Mouse (Mus musculus): Measurements from ENCODE around the gene Sptbn1.

Gene Sptbn1

GRCm38 (mm10) chr11:30267892-30268647, at the start of gene Sptbn1:
TSS of gene Sptbn1 (minus strand) at chr11:30268175.
- peak; percentile 74 to 85 for DNase-seq (ENCODE audit: low spot score in 2 of 2)

- DNase-seq (ENCODE audit: low spot score in 2 of 2), result no peak
Measured at GRCm38 (mm10) chr11:30294279-30294678, 26.3 kb upstream of the Sptbn1 start.

- no peak for DNase-seq (ENCODE audit: low spot score in 2 of 2)
Measured at GRCm38 (mm10) chr11:30292221-30293160, 24.5 kb upstream of the Sptbn1 start.

GRCm38 (mm10) chr11:30291155-30291554, 23.2 kb upstream of the Sptbn1 start:
- DNase-seq (ENCODE audit: low spot score in 2 of 2), result no peak

- no peak for DNase-seq (ENCODE audit: low spot score in 2 of 2)
Measured at GRCm38 (mm10) chr11:30289470-30290431, 21.8 kb upstream of the Sptbn1 start.

GRCm38 (mm10) chr11:30288075-30288474, 20.1 kb upstream of the Sptbn1 start:
- DNase-seq (ENCODE audit: low spot score in 2 of 2), result no peak

- DNase-seq (ENCODE audit: low spot score in 2 of 2), result no peak
Measured at GRCm38 (mm10) chr11:30283710-30284109, 15.7 kb upstream of the Sptbn1 start.

- no peak for DNase-seq (ENCODE audit: low spot score in 2 of 2)
Measured at GRCm38 (mm10) chr11:30281096-30281495, 13.1 kb upstream of the Sptbn1 start.

GRCm38 (mm10) chr11:30279278-30279677, 11.3 kb upstream of the Sptbn1 start:
- DNase-seq (ENCODE audit: low spot score in 2 of 2), result no peak

GRCm38 (mm10) chr11:30275436-30276031, 7.6 kb upstream of the Sptbn1 start:
- DNase-seq (ENCODE audit: low spot score in 2 of 2), result no peak

GRCm38 (mm10) chr11:30269524-30269923, 1.5 kb upstream of the Sptbn1 start:
- DNase-seq (ENCODE audit: low spot score in 2 of 2), result no peak

GRCm38 (mm10) chr11:30268648-30269375, 837 bp upstream of the Sptbn1 start:
- DNase-seq (ENCODE audit: low spot score in 2 of 2), result no peak

GRCm38 (mm10) chr11:30267036-30267891, 711 bp downstream of the Sptbn1 start:
- peak; percentile 48 to 58 for DNase-seq (ENCODE audit: low spot score in 2 of 2)

GRCm38 (mm10) chr11:30266691-30267035, 1.3 kb downstream of the Sptbn1 start:
- no peak for DNase-seq (ENCODE audit: low spot score in 2 of 2)

GRCm38 (mm10) chr11:30265666-30266065, 2.3 kb downstream of the Sptbn1 start:
- no peak for DNase-seq (ENCODE audit: low spot score in 2 of 2)

GRCm38 (mm10) chr11:30263627-30264026, 4.3 kb downstream of the Sptbn1 start:
- no peak for DNase-seq (ENCODE audit: low spot score in 2 of 2)

- DNase-seq (ENCODE audit: low spot score in 2 of 2), result no peak
Measured at GRCm38 (mm10) chr11:30258739-30259350, 9.1 kb downstream of the Sptbn1 start.

- DNase-seq (ENCODE audit: low spot score in 2 of 2), result no peak
Measured at GRCm38 (mm10) chr11:30257812-30258211, 10.2 kb downstream of the Sptbn1 start.

- DNase-seq (ENCODE audit: low spot score in 2 of 2), result no peak
Measured at GRCm38 (mm10) chr11:30257085-30257484, 10.9 kb downstream of the Sptbn1 start.

Measured in cerebellum, postnatal 4 days (tissue).